Mouse (Mus musculus) spleen, adult 18-20 months (tissue): Measurements from ENCODE around the gene Cand1.

ENCODE experiments used
- DNase-seq, 2 experiments: peaks; one replicate each; pipeline ENCODE4 v3.0.0; 2022; ENCODE audit warnings: mixed read lengths in 2 of 2

Cand1 gene

DNA sequence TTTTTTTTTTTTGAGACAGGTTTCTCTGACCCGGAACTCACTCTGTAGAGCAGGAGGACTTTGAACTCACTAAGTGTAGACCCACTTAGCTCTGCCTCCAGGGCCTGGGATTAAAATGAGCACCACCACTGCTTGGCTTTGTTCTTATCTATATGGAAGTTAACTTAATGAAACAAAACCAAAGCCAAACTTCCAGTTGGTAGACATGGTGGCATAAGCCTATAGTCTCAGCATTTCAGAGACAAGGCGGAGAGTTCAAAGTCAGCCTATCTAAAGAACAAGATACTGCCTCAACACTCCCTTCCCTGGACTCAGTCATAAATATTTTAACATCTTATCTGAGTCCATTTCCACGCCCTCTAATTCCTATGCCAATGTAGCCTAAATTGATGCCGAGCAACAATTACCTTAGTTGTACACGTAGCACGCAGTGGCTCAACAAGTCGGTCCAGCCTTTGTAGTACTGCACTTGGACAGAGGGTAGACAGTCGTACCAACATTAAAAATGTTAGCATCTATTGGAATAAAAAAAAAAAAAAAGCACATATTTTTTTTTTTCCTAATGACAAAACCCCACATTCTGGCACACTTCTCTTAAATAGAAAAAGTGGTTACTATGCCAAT, 33.4 kb downstream of the Cand1 start:
- DNase-seq, result no peak

DNA sequence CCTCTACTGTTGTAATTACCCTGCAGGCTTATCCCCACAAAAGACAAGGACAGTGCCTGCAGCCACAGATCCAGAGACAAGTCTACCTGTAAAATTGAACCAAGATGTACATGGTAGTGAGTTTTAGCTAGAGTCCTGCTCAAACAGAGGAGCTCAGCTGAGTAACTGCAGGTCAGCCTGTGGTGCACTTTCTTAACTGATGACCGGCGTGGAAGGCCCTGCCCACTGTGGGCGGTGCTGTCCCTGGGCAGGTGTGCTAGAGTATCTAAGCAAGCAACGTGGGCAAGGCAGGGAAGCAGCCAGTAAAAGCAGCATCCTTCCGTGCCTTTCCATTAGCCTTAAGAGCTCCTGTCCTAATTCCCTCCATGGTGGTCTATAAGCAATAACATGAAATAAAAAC, 34.6 kb downstream of the Cand1 start:
- DNase-seq, result no peak

DNA sequence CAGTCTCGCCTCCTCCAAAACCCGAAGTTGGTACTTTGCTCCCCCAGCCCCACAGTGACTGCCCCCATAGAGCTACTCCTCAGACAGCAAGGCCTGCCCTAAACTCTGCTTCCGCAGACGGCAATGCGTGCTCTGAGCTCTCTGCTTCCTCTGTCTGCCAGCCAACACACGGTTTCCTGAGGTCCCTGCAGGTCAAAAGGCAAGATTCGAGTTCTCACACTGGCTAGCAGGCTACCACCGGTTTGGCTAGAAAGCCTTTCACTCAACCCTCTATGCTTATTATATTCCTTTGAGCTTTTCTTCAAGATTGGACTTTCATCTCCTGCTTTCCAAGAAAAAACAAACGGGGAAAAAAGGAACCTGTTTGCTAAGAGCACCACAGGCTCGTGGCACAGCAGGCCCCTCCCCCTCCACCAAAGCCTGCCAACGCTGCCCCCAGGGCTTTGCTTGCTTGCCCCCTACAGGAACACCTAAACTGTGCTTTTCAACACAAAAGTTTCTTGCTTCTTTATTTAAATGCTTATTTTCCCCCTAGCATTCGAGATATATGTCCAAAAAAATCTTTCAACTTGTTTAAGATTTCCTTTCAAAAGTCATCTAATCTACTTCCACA, 35.4 kb downstream of the Cand1 start:
- no peak for DNase-seq

DNA sequence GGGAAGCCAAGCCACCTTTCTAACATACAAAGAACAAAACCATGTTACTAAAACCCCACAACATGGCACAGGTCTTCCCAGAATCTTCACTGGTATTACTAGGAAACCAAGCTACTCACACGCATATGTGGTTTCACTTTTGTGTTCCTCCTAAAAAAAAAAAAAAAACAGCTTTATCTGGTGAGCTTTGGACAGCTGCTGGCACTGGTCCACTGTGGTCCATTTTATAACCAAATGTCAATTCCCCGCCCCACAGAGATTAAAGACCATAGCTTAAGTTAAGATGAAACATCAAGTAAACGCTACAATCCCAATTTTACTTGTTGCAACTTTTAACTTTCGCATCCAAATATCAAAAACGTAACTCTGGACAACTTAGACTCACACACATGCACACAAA, 40.0 kb downstream of the Cand1 start:
- no peak for DNase-seq

DNA sequence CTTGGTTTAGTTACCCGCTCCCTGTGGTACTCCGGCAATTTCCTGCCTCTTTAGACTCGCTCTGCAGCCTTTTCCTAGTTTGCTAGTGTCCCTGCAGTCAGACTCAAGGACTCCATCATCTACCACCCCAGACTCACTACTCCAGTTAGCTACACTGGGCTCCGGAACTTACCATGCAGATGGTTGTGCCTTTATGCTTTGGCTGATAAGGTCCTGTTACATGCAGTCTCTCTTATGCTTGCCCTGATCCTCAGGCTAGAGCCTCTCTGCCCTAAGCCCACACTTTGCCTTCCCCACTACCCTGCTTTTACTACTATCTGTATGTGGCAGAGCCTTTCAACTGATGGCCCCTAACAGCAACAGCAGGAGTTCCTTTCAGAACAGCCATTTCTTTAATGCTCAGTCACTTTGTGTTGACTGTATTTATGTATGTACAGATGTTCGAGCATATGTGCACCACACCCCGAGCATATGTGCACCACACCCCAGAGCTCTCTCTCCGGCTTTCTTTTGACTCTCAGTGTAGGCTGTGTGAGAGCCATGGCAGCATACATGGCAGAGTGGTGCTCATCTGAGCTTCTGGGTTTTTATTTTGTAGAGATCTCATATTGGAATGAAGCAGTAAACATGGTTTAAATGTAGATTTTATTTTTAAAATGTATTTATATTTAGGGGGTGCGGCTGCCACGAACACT, 41.5 kb downstream of the Cand1 start:
- no peak for DNase-seq

DNA sequence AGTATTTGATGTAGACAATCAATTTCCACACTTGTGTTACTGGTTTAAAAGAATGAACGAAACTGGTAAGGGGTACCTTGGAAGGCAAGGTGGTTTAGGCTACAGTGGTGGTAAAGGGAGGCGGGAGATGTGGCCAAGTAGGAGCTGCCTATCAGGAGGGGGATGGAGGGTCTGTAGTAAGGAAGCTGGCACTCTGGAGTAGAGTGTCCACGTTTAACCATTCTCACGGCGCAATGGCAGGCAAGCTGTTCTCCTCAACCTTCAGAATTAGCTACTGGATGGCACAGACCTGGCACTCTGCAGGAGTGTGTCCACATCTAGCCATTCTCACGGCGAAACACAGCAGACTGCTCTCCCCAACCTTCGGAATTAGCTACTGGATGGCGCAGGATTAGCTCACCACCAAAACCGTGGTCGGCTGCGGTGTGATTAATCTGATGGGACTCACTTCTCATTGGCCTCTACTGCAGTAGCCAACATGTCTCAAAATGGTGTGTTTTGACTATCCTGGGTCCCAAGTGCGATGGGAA, 42.2 kb downstream of the Cand1 start:
- no peak for DNase-seq

DNA sequence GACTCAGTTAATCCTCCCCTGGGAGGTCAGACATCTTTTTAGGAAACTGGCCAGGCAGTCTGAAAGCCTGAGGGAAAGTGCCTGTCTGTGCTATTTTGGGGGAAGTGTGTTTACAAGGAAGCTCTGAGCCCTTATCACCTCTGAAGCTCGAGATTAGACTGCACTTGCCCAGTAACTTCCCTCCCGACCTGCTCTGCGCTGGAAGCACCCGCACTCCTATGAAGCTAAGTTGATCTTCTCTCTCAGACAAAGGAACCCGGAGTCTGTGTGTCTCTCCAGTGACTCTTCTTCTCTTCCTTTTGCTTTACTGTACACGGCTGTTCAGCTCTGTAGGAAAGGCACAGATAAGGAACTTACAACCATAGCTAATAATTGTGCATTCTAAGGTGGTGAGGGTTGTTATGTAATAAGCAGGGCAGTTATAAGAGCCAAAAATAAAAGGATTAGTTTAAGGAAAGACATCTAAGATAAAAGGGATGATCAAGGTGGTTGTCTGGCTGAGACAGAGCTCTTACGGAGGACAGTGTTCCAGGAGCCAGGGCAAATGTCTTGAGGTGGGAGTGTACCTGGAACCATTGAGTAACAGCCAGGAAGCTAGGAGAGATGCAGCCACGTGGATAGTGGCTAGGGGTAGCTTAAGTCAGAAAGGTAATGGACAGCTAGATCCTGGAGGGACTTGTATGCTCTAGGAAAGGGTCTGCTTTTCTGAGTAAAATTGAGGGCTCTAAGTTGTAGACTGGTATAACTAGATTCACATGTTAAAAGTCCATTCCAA, 47.1 kb downstream of the Cand1 start:
- no peak for DNase-seq

DNA sequence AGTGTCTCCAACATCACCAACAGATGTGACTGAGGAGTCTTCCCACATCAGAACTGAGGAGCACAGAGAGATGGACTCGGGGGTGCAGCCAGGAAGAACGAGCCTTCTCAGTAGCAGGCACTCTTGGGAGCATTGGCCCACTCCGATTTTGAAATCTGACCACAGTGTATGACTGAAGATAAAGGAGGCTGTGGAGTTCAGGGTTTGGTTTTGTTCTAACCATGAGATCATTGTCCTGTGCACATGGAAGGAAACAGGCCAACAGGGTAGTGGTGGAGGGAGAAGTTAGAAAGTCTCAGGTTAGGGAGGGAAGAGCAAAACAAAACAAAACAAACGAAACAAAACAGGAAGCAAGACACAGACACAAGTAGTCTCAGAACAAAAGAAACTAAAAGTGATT, 52.1 kb downstream of the Cand1 start:
- no peak for DNase-seq

DNA sequence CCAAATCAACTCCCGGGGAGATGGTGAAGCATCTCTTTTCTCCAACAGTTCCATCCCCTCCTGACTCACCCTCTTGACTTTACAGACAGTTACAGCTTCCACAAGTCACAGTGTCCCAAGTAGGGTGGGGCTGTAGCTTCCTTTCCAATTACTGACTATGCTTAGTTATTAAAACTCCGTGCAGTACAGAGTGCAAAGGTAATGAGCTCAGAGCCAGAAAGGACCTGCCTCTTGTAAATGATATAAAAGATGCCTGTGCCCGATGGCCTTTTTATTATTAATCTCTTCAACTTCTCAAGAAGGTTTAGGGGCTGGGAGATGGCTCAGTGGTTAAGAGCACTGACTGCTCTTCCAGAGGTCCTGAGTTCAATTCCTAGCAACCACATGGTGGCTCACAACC, 70.2 kb downstream of the Cand1 start:
- no peak for DNase-seq

DNA sequence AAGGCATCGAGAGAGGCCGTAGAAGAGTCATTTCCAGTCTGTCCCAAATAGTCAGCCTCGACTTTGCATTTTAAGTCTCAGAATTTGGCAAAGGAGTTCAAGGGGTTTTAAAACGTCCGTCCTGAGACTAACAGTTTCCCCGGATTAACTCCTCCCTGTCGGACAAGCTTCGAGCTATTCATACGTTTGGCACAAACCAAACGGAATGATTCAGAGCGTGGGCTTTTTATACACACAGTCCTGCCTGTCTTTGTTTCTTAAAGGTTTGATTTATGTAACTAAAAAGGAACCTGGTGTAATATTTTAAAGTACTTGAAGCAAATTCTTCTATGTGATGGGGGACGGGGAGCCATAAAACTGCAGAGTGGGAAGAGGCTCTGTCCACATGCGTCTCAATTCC, 70.6 kb downstream of the Cand1 start:
- DNase-seq, result no peak

DNA sequence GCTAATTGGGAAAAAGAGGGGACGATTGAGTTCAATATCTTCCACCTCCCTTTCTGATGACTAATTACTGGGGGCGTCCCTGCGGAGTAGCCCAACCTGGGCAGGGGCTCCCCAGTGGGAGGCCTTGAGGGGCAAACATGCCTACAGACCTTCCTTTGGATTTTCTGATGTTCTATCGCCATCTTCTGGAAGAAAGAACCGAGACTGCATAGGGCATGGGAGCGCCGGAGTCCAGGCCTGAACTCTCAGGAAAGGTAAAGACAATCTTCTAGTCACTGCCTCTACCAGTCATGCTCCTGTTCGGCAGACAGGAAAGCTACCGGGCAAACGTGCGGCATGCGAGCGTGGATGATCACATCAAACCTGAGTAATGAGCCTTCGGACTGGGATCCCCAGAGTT, 71.1 kb downstream of the Cand1 start:
- no peak for DNase-seq

DNA sequence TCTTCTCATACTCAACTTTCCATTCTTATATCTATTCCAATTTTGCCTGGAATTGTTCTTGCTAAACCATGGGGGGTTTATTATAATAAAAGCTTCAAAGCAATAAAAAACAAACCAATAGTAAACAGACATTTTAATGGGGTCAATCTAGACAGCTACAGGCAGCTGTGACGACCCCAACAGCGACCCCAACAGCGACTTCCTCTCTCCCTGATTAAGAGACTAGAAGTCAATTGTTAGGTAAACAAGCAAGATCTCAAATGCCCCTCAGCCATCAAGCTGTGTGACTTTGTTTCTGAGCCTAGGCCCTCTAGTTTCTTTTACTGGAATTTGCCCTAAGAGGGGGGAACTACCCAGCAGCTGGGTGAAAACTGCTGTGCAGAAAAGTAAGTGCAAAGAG, 72.0 kb downstream of the Cand1 start:
- no peak for DNase-seq

DNA sequence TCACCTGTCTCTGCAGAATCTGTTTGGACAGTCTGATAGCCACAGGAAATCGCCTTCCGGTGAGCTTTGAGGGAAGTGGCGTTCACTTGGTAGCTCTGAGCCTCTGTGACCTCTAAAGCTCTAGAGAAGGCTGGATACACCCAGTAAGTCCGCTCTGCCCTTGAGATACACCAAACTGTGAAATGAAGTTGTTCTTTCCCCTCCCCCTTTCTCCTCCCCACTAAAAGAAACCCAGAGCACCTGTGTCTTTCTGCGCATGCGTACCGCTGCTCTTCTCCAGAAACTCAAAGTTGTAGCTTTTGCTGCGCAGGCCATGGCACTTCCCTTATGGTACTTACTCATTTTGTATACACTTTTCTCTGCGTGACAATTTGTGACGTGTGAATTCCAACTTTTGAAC, 74.8 kb downstream of the Cand1 start:
- no peak for DNase-seq

DNA sequence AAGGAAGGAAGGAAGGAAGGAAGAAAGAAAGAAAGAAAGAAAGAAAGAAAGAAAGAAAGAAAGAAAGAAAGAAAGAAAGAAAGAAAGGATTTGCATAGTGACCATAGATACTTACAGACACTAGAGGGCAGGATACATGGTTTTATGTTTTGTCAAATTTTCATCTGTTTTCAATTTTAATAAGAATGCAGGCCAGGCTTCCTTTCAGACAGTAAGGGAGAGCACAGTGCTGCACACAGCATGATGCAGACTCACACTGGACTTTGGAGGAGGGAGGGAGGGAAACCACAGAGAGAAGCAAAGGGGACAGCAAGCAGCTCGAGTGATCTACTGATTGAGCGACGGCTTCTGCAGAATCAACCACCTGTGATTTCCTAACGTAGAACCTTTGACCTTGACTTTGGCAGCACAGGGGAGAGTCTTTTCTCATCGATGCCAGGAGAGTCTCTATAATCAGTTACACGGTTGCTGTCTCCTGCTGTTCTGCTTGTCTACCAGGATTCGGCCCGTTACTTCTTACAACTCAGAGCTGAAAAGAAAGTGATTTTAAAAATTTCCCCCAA, 78.0 kb downstream of the Cand1 start:
- no peak for DNase-seq

DNA sequence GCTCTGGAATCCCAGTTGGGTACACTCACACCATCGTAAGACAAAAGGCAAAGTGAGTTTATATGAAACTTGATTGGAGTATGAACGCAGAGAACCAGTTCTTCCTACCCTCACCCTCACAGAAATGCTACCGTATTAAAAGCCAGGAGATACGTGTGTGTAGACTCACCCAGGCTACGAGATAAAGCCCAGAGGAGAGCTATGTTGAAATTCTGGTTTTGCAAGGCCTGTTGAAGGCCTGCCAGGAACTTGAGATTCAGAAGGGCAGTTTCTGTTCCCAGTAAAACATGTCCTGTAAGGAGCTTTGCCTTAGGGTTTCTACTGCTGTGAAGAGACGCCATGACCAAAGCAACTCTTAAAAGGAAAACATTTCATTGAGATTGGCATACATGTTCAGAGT, 79.7 kb downstream of the Cand1 start:
- DNase-seq, result no peak

DNA sequence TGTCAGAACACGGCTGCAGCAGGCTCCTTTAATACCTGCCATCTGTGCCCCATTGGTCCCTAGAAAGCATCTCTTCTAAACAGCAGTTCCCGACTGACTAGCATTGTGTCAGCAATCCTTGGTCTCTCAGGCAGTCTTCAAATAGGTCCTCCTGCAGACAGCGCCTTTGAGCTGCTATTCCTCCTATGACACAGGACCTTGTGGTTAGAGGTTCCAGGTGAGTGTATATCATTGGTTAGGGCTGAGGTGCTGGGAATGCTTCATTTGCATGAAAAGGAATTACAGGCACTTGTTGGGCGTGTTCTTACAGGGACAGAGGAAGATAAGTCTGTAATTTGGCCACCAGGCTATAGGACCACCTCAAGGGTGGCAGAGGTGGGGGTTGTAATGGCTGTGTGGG, 90.6 kb downstream of the Cand1 start:
- DNase-seq, result no peak
